7 mouse cellular contexts compared by ENCODE assay signal in genomic region chr9:15305503-15306397, GRCm38 (mm10). TPM values are rescaled to one million over a fixed set of nuclear protein-coding genes. Genes with fewer than 3 reads are reported as not detected.
DNase-seq lines count a peak whose midpoint lies in the region; ATAC-seq lines count a peak whose summit lies in the region.

Gene Taf1d, plus strand, starts transcription at chr9:15306214.

- H3K27me3 ChIP-seq in embryonic facial prominence, embryonic 11.5 days (ENCODE audit: control insufficient read depth, insufficient read depth, low read length) = no peaks in the 10 kb centered on the region
- H3K27me3 ChIP-seq in limb, embryonic 10.5 days (ENCODE audit: low read depth, poor library complexity, severe bottlenecking) = no peaks in the 10 kb centered on the region
- no peaks in the 10 kb centered on the region for H3K27me3 ChIP-seq in midbrain, embryonic 13.5 days

- WGBS in embryonic facial prominence, embryonic 11.5 days = 12% methylated on average over 45 of the region's 45 CpGs
- 13% methylated on average over 45 of the region's 45 CpGs for WGBS in limb, embryonic 10.5 days
- WGBS in midbrain, embryonic 13.5 days = 12% methylated on average over 45 of the region's 45 CpGs

- peaks cover 4% of the 10 kb centered on the region; the same call in 1 of the 2 replicates for H3K36me3 ChIP-seq in embryonic facial prominence, embryonic 11.5 days (replicated peaks; ENCODE audit: control insufficient read depth, insufficient read depth, low read depth, low read length)
- H3K36me3 ChIP-seq in limb, embryonic 10.5 days = peaks cover 38% of the 10 kb centered on the region
- H3K36me3 ChIP-seq in midbrain, embryonic 13.5 days = peaks cover 24% of the 10 kb centered on the region

- peak within 1 kb of the TSS; percentile 94 for H3K4me3 ChIP-seq in embryonic facial prominence, embryonic 11.5 days (ENCODE audit: low read depth, low read length)
- H3K4me3 ChIP-seq in limb, embryonic 10.5 days = peak within 1 kb of the TSS; percentile 77
- peak within 1 kb of the TSS; percentile 77 for H3K4me3 ChIP-seq in midbrain, embryonic 13.5 days (replicated peaks)

- peak; percentile 99 for DNase-seq in adrenal gland, postnatal 14 days
- peak; percentile 96 for DNase-seq in embryonic facial prominence, embryonic 11.5 days (ENCODE audit: low spot score)
- DNase-seq in kidney, adult 11 months = peak; percentile 96
- DNase-seq in limb, embryonic 10.5 days (ENCODE audit: low spot score) = peak; percentile 97
- peak; percentile 99 for DNase-seq in spleen, adult 12 weeks (ENCODE audit: low spot score)

- H3K9ac ChIP-seq in embryonic facial prominence, embryonic 11.5 days (replicated peaks; ENCODE audit: low read length) = peak within 1 kb of the TSS; percentile 96
- peak within 1 kb of the TSS; percentile 92 for H3K9ac ChIP-seq in midbrain, embryonic 13.5 days (replicated peaks)

- H3K4me1 ChIP-seq in embryonic facial prominence, embryonic 11.5 days (ENCODE audit: control insufficient read depth, insufficient read depth, low read length) = peaks cover 4% of the 10 kb centered on the region; the same call in 1 of the 2 replicates
- peaks cover 31% of the 10 kb centered on the region for H3K4me1 ChIP-seq in limb, embryonic 10.5 days
- H3K4me1 ChIP-seq in midbrain, embryonic 13.5 days (replicated peaks) = peaks cover 37% of the 10 kb centered on the region

- peak within 1 kb of the TSS; percentile 92 for H3K27ac ChIP-seq in embryonic facial prominence, embryonic 11.5 days (replicated peaks; ENCODE audit: low read depth, low read length)
- peak within 1 kb of the TSS; percentile 96 for H3K27ac ChIP-seq in limb, embryonic 10.5 days
- peak within 1 kb of the TSS; percentile 89 for H3K27ac ChIP-seq in midbrain, embryonic 13.5 days

- H3K4me2 ChIP-seq in embryonic facial prominence, embryonic 11.5 days (ENCODE audit: low read depth, low read length) = peak within 1 kb of the TSS; percentile 71
- H3K4me2 ChIP-seq in midbrain, embryonic 13.5 days (replicated peaks) = peak within 1 kb of the TSS; percentile 91

- peak; percentile 93 for ATAC-seq in embryonic facial prominence, embryonic 11.5 days (replicated peaks; ENCODE audit: insufficient number of reproducible peaks, low FRiP score, low TSS enrichment, low read depth)
- peak; percentile 87 for ATAC-seq in granulocyte monocyte progenitor cell, adult 5-6 weeks (replicated peaks; ENCODE audit: poor library complexity, severe bottlenecking)
- peak; percentile 99 for ATAC-seq in midbrain, embryonic 13.5 days

- H3K9me3 ChIP-seq in embryonic facial prominence, embryonic 11.5 days (replicated peaks; ENCODE audit: control insufficient read depth, low read length) = no peaks in the 10 kb centered on the region
- H3K9me3 ChIP-seq in limb, embryonic 10.5 days (replicated peaks) = no peaks in the 10 kb centered on the region
- no peaks in the 10 kb centered on the region for H3K9me3 ChIP-seq in midbrain, embryonic 13.5 days

RNA-seq across cellular contexts. Expression of gene Taf1d, which starts in this region (rescaled TPM):
- 115 and 120 TPM in 2 replicates for total RNA-seq in adrenal gland, postnatal 14 days (2021)
- 72.9 and 73.3 TPM in 2 replicates for polyA plus RNA-seq in embryonic facial prominence, embryonic 11.5 days (2014; fragmentation: Nextera tagmentation; extraction: Ambion mirVana)
- total RNA-seq in granulocyte monocyte progenitor cell, adult 5-6 weeks (2014; fragmentation: Nextera tagmentation) = 437 and 439 TPM in 2 replicates
- total RNA-seq in granulocyte monocyte progenitor cell, adult 5-6 weeks (2017) = 1,390 and 1,596 TPM in 2 replicates
- 90.8 and 101 TPM in 2 replicates for polyA plus RNA-seq in limb, embryonic 10.5 days (2016; fragmentation: Nextera tagmentation; extraction: Ambion mirVana)
- polyA plus RNA-seq in midbrain, embryonic 13.5 days (2015; fragmentation: Nextera tagmentation; extraction: Ambion mirVana) = 55.7 and 57.7 TPM in 2 replicates

Comparison
In these comparisons a context has a peak if more than half of its experiments do, and no peak if none do; other contexts are left out.
1. Peak in every context shown above with its lines: DNase-seq, ATAC-seq, H3K4me3 ChIP-seq and H3K27ac ChIP-seq.